Mouse (Mus musculus): Measurements from ENCODE around the gene Ubxn1.
A peak's percentile ranks its signal among the peaks of the same experiment; 100 is the strongest.
"Not testable (repeated sequence)": the region's sequence is repeated elsewhere in the genome, so short reads cannot be mapped to it uniquely, and the experiment has no call there.

Ubxn1 gene

DNA sequence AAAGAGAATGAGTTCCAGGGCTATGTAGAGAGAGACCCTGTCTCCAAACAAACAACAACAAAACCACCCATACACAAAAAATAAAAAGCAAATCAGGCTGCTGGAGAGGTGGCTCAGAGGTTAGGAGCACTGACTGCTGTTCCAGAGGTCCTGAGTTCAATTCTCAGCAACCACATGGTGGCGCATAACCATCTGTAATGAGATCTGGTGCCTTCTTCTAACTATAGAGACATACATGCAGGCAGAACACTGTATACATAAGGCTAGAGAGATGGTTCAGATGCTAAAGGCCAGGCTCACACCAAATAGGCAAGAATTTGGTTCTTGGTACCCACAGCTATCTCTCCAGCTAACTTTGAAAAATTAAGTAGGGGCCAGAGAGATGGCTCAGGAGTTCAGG is 12.3 kb upstream of the Ubxn1 start:
- peak; percentile 52 to 54 for DNase-seq

DNA sequence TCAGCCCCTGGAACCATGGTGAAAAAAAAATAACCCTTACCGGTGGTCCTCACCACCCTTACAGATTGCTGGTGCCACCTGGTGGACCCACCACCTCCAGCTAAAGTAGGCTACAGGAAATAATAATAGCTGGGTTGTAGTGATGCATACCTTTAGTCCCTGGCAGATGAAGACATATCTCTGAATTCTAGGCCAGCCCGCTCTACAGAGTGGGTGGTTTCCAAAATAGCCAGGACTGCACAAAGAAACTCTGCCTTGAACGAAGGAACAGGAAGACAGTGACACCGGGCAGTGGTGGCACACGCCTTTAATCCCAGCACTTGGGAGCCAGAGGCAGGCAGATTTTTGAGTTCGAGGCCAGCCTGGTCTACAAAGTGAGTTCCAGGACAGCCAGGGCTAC is 7.0 kb upstream of the Ubxn1 start:
- no peak for DNase-seq

DNA sequence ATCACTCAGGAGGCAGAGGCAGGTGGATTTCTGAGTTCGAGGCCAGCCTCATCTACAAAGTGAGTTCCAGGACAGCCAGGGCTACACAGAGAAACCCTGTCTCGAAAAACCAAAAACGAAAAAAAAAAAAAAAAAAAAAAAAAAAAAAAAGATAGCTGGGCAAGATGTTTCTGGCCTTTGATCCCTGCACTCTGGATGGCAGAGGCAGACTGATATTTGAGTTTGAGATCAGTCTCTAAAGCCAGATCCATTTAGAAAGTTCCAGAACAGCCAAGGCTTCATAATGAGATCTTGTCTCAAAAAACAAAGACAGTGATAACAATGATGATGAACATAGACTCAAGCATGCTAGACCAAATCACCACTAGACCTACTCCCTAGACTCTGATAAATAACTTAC is 915 bp upstream of the Ubxn1 start:
- not testable (repeated sequence) for DNase-seq

DNA sequence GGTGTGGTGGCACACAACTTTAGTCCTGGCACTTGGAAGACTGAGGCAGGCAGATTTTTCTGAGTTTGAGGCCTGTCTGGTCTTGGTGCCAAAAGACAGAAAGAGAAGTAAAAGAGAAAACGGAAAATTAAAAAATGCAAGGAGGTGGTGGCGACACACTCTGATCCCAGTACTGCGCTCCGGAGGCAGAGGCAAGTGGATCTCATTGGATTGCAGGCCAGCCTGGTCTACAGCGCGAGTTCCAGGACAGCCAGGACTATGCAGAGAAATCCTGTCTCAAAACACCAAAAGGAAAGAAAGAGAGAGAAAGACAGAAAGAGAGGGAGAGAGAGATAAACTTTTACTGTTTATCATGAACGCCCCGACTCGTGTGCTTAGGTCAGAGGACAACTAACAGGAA is 458 bp upstream of the Ubxn1 start:
- no peak for DNase-seq

DNA sequence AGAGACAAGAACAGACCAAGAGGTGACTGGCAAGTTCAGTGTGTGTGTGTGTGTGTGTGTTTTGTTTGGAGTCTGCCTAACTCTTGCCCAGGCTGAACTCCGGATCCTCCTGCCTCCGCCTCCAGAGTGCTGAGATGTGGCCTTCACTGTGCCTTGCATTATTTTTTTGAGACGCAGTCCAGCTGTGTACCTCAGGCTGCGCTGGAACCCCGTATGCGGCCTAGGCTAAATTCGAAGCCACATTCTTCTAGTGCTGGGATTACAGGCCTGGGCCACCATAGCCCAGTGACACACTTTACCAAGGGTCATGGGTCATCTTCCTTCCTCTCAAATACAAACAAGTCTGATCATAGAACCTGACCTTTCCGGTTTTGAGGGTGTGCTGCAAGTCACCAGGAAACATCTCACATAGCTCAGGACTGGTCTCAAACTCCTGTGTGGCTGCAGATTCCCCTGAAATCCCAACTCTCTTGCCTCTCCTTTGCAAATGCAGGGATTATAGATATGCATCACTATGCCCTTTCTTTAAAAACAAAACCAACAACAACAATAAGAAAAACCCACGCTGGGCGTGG is 1.1 kb downstream of the Ubxn1 start:
- no peak for DNase-seq

DNA sequence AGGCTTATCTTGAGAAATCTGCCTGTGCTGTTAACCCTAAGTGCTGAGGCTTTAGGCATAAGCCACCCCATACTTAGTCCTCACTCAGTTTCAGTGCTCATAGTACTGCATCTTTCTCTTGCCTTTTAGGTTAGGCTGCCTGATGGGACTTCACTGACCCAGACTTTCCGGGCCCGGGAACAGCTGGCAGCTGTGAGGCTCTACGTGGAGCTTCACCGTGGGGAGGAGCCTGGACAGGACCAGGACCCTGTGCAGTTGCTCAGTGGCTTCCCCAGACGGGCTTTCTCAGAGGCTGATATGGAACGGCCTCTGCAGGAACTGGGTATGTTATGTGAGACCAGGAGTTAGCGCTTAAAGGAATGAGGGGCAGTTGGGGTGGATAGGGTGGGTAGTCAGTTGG is 3.7 kb downstream of the Ubxn1 start:
- DNase-seq, result no peak

DNA sequence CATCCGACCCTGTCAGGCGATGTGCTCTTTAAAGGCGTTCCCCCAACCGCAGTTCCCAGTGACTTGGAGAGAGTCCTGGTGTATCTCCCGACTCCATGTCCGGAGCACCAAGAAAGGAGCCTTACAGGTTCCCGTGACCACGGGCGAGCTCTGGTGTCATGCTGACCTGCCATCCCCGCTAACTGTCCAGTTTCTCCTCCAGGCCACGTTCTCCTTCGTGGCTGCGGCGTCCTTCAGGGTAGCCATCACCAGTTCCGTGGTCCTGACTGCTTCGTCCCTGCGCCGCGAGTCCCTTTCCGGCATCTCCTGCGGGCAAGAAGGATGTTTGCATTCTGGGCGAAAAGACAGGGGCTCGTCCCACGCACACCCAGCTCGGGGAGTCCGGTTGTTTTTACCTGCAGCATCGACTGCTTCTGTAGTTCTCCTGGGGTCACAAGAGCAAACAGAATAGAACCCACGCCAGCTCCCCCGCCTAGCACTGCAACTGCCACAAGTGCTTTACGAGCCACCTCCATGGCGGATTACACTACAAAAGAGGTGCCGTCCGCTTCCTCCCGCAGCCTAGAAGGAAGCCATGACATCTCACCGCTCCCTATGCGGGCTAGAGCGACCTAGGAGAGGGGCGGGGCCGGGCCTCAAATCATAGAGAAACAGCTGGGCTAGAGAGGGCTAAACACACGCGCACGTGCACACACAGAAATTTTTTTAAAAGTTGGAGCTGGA is 9.2 kb downstream of the Ubxn1 start, which contains the start of gene Uqcc3:
Gene Uqcc3, minus strand, starts transcription at position 613 of the 723 bp plus-strand sequence.
- peak; percentile 89 to 93 for DNase-seq

DNA sequence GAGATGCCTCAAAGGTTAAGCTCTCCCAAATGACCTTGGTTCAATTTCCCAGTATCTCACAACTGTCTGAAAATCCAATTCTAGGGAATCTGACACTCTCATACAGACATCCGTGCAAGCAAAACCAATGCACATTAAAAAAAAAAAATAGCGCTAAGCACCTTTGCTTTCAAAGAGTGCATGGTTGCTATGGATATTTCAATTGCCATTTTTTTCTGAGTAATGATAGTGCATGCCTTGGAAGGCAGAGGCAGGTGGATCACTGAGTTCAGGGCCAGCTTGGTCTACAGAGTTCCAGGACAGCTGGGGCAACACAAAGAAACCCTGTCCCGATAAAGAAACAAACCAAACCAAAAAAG is 9.7 kb downstream of the Ubxn1 start:
- DNase-seq, result no peak

DNA sequence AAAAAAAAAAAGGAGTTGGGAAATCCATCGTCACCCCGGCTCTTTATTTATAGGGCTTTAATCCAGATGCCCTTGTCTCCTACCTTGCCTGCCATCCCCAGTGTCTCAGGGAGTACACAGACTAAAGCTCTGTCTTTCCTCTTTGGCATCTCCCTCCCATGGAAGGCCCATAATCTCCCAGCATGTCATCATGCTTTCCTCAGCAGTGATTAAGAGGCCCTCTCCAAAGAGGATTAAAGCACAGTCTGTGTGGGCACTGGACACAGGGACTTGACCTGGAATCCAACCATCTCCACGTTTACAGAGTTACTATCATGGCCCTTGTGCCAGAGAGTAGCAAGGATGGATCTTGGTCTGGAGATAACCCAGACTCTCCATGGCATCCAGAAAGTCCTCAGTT is 12.3 kb downstream of the Ubxn1 start, which contains the start of the genes Lbhd1 and Gm49403:
Gene Lbhd1, plus strand, starts transcription at position 117 of the 400 bp plus-strand sequence.
Gene Gm49403, plus strand, starts transcription at position 315 of the 400 bp plus-strand sequence.
- DNase-seq, result no peak

DNA sequence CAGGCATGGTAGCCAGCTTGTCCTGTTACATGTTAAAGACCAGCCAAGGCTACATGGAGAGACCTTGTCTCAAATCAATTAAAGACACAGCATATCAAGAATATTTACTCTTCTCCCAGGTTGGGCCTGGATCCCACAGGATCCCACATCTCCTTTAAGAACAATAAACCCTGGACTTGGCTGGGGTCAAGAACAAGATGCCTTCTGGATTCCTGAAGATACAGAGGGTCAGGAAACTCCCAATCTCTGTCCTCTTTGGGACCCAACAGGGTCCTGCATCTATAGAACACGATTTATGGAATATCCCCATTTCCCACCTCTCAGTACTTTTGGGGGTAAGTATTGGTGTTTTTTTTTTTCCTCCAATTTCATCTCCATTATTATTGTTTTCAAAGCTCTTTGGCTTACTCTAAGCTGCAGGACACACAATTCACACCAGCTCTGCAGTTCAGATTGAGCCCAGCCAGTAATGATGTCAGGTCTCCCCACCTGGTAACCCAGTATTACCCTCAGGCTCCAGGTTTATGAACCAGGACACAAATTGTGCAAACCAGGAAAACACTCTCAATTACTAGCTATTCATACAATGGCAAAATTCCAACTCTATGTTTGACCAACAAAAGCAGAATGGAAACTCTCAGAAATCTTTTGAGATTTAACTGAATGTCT is 15.8 kb downstream of the Ubxn1 start:
- no peak for DNase-seq

DNA sequence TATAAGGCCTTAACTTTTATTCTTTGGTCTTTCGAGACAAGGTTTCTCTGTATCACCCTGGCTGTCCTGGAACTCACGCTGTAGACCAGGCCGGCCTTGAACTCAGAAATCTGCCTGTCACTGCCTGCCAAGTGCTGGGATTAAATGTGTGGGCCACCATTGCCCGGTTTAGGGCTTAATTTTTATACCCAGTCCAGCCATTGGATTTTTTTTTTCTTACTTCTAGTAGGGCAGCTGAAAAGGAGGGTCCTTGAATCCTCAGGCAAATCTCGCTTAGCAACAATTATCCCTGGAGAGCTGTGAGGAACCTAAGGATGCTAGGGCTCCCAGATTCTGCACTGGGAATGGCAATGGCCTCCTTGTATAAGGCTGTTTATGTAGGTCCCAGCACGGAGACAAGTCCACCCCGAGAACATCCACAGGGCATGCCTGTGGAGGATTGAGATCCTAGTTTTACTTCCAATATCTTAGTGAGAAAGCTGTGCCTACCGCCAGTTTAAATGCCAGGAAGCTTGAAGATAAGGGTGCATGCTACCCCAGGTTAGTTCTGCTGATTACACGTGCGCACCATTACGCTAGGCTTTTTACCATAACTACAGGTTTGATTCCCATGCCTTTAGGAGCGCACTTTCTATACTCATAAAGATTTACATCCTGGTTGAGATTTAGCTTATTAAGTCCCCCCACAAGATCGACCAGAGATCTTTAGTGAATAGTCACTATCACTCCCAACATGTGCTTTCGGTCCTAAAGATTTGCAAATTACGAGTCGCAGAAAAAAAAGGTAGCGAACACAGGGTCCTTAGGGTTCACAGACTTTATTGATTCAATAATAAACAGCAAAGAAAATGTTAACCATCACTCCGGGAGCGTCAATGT is 16.5 kb downstream of the Ubxn1 start:
- DNase-seq, result no peak

DNA sequence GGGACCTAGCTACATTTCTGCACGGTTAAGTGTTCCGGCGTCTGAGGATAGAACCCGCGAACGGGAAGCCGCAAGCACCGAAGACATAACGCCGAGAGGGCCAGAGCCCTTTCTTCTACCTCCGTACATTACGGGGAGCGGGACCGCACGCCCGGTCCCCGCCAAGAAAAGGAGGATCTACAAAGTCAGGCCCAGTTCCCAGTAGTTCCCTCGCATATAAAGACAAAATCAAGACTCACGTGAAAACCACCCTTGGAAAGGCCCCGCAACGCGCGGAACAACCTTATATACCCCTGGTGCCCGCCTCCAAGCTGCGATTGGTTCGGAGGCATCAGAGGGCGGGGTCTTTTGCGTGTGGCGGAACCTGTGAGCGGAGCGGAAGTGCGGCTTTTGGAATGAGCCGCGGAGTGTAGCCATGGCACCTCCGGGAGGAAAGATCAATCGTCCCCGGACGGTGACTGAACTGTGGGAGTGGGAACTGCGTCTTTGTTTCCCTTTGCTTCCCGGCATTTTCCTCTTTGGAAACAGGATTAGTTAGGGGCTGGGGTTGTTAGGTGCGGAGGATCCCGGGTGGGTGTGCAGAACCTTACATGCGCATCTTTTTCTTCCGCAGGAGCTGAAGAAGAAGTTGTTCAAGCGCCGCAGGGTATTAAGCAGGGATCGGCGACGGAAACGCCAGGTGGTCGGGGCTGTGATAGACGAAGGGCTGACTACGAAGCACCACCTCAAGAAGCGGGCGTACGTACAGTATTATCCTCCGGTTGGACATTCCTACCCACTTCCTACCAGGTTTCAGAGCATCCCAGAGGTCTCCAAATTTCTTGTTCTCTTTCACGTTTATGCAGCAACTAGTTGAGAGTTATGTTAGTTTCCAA is 17.5 kb downstream of the Ubxn1 start, which contains the start of the genes 1810009A15Rik and Gm49416:
Gene 1810009A15Rik, plus strand, starts transcription at position 343 of the 875 bp plus-strand sequence.
Gene Gm49416, plus strand, starts transcription at position 416 of the 875 bp plus-strand sequence.
- DNase-seq, result peak; percentile 94 to 95

DNA sequence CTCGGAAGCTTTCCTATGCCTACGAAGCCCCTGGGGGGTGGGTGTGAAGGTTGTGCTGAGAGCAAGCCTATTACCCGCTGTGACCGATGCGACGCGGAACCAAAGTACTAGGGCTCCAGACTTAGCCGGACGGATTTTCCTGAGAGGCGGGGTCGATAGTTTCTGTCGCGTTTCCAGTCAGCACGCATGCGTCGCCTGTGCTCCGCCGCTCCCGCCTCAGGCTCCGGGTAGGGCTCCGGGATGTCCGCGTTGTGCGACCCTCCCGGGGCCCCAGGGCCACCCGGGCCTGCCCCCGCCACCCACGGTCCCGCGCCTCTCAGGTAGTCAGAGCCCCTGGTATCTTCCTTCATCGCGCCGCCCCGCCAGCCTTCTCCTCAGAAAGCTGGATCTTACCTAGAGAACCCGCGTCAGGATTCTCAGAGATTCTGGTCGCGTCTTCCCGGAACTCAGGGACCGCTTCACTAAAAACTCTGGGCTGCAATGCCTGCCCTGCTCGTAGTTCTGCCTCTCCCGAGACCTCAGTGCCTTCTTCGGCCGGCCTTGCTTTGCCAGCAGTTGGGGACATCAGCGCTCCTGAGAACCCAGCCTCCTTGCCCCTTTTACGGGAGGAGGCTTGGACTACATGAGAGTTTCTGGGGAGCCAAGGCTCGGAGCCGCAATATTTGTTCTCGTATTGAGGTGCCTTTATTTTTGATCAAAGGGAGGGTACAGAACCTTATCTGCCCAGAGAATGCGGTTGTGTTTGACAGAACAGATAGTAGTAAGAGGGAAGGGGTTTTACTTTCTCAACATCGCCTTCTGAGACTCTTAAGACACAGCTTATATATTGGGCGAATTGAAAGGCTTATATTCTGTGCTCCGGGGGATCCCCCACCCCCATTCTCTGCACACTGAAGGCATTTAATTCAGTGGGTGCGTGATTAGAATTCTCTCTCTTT is 21.8 kb downstream of the Ubxn1 start, which contains the start of gene Ints5:
Gene Ints5, plus strand, starts transcription at position 177 of the 938 bp plus-strand sequence.
- peak; percentile 84 for DNase-seq

DNA sequence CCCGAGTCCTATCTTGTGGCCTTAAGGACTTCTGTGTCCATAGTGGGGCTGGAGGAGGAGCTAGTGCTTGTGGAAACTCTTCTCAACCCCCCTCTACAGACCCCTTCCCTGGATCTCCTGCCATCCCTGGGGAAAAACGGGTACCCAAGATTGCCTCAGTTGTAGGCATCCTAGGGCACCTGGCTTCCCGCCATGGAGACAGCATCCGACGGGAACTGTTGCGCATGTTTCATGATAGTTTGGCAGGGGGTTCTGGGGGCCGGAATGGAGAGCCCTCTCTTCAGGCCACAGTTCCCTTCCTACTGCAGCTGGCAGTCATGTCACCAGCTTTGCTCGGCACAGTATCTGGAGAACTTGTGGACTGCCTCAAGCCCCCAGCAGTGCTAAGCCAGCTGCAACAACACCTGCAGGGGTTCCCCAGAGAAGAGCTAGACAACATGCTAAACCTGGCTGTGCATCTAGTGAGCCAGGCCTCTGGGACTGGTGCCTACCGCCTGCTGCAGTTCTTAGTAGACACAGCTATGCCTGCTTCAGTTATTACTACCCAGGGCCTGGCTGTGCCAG is 24.2 kb downstream of the Ubxn1 start:
- no peak for DNase-seq

DNA sequence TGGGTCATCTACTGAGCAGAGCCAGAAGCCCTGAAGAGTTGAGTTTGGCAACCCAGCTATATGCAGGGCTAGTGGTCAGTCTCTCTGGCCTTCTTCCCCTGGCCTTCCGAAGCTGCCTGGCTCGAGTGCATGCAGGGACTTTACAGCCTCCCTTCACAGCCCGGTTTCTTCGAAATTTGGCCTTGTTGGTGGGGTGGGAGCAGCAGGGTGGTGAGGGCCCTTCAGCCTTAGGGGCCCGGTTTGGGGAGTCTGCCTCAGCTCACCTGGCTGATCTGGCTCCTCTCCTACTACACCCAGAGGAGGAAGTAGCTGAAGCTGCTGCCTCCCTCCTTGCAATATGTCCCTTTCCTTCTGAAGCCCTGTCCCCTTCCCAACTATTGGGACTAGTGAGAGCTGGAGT is 24.9 kb downstream of the Ubxn1 start:
- not testable (repeated sequence) for DNase-seq

DNA sequence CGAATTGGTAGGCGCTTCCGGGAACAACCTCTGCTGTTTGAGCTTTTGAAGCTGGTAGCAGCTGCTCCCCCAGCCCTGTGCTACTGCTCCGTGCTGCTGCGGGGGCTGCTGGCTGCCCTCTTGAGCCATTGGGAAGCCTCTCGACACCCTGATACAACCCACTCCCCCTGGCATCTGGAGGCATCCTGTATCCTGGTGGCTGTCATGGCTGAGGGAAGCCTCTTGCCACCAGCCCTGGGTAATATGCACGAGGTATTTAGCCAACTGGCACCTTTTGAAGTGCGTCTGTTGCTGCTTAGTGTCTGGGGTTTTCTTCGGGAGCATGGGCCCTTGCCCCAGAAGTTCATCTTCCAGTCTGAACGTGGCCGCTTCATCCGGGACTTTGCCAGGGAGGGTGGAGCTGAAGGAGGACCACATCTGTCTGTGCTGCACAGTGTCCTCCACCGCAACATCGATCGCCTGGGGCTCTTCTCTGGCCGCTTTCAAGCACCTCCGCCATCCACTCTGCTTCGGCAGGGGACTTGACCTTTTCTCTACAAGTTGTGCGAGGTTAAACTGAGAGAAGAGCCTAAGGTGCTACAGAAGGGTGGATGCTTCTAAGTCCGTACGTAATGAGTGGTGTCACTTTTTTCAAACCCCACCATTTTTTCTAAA is 26.0 kb downstream of the Ubxn1 start:
- DNase-seq, result peak in 1 of 2 experiments; percentile 38

DNA sequence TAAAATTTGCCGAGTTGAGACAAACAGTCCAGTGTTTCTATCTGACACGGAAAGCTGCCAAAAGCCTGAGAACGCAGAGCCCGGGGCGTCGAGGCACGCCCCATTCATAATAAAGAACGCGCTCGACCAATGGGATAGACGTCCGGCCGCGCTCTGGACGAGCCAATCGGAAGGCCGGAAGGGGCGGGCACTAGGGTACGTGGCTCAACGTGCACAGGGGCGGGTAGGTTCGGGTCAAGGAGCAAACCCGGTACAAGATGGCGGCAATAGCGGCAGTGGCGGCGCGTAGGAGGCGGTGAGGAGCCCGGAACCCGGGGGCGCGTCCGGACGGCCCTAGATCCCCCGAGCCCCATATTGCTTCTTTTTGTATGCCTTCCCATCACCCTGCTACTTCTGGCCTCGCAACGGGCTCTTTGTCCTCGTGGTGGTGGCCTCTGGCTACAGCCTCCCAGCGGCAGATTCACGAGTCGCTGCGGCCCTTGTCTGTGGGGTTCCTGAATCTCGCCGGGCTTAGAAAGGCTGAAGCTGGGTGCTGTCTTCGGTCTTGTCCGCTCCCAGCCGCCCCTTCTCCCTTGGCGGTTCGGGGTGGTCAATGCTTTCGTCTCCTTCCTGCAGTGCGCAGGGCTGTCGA is 26.7 kb downstream of the Ubxn1 start, which contains the start of gene Ganab:
Gene Ganab, plus strand, starts transcription at position 207 of the 631 bp plus-strand sequence.
- peak; percentile 92 to 96 for DNase-seq

DNA sequence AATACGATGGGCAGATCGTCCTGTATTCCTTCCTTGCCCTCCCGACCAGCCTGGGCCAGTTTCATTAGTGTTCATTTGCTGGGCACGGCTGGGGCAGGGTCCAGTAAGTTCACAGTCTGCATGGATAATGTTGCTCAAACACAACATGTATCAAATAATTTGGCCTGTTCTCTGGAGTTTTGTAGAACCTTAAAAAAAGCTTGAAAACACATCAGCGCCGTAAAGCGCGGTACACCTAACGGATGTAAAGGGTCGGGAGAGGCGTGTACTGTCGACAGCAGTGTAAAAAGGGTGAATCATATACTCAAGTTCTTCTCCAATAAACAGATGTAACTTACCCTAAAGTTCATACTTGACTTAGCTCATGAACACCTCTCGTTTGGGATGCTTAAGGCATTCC is 27.3 kb downstream of the Ubxn1 start:
- no peak for DNase-seq

DNA sequence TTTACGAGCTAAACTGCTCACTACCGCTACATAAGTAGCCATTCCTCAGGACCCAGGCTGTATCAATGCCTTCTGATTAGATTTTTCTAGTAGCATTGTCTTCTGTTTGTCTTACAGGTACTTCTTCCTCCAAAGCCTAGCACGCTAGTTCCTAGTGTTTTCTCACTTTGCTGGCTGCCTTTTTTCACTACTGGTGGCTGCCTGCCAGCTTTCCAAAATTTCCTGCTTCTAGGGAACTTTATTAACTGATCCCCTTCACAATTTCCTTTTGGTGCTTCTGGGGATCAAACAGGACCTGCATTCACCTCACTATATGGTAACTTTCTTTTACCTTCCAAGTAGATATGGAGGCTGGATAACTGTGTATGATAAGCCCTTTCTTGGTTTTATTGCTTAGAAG is 27.8 kb downstream of the Ubxn1 start:
- no peak for DNase-seq
